Mouse (Mus musculus) B cell, adult 67 days (primary cell): ENCODE data around the gene Col4a1. TPM values are rescaled to one million over a fixed set of nuclear protein-coding genes. Genes with fewer than 3 reads are reported as not detected.

ENCODE experiments used
- total RNA-seq, 2 experiments: library from RNA; stranded (reverse); gene quantifications; 4 replicates each; pipeline ENCODE4 v1.2.4; 2023

The Col4a1 gene
- under 1 TPM; 0.09 to 0.46 TPM for total RNA-seq

DNA sequence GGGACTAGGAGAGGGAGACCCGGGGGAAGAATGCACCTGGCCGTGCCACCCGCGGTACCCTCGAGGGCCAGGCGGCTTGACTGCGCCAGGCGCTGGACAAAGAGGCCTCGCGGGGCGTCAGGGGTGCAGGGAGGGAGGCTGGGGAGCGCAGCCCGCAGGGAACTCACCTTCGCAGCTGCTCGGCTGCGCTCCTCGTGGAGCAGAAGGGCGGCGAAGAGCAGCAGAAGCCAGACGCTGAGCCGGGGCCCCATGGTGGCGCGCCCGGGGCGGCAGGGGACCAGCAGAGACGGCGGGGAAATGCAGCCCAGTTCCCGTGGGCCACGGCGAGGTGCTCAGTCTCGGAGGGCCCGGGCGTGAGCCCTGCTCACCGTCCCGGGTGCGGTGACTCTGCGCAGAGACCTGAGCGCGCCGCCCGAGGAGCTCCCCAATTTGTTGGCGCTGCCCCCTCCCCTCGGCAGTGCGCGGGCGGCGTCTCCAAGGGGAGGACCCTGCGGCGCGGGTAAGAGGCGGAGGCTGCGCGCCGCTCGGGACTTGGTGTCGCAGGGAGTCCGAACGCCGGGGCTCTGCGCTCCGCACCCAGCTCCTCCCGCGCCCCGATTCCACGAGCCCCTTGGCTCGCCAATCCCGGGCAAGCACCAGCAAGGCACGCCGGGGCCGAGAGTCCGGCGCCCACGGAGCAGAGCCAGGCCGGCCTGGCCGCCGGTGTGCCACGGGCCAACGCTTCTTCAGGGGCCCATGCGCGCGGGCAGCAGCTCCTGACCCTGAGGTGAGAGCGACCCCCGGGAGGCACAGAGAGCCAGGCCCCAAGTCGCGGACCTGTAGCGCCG, at the start of gene Col4a1, which contains the start of gene Col4a2:
TSS of gene Col4a1 (minus strand) at position 478 of the 827 bp plus-strand sequence.
TSS of gene Col4a2 (plus strand) at position 457 of the 827 bp plus-strand sequence.

Other genes starting within 250 kb of the Col4a1 start
- not detected for gene Col4a2, start within 50 bp of the Col4a1 start, total RNA-seq
- gene Rab20, start 165.9 kb upstream of the Col4a1 start, total RNA-seq: 1 to 10 TPM; 4.7 to 9.2 TPM
- gene Naxd, start 184.7 kb upstream of the Col4a1 start, total RNA-seq: 10 to 100 TPM; 38.8 to 51.0 TPM
- 10 to 100 TPM; 40.4 to 45.8 TPM for gene Cars2, start 238.0 kb upstream of the Col4a1 start, total RNA-seq
- gene Ing1, start 242.7 kb upstream of the Col4a1 start, total RNA-seq: 10 to 100 TPM; 58.5 to 69.8 TPM